Mouse (Mus musculus) layer of hippocampus, postnatal 14 days (tissue): ENCODE data around the gene Rnf214. TPM values are rescaled to one million over a fixed set of nuclear protein-coding genes. Genes with fewer than 3 reads are reported as not detected.
A peak's percentile ranks its signal among the peaks of the same experiment; 100 is the strongest.

Experiments used
- DNase-seq, 2 experiments: peaks; one replicate each; pipeline ENCODE4 v3.0.0; 2021 to 2022; ENCODE audit warnings: low spot score in 2 of 2, mixed read lengths in 1 of 2
- total RNA-seq, 2 experiments: library from RNA; stranded (reverse); gene quantifications; 2 replicates each; pipeline ENCODE4 v1.2.3; 2021

The Rnf214 gene
- total RNA-seq, 2 experiments from 2014 or later, result 67.0 to 67.2 TPM

DNA sequence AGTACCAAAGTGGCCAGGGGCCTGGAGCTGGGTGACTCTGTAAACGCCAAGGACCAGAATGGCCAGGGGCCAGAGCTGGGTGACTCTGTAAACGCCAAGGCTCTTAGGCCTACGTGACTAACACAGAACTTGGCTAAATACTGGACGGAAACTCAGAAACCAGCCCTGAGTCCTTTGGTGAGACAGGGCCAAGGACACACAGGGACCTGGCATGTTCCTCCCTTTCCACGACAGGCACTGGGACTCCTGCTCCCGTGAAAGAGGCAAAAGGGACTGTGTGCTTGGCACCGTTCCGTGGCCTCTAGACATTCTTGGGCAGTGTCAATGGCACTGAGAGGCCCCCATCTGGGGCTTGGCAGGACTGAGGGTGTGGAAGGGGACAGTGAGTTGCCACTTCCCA is 31.4 kb upstream of the Rnf214 start:
- no peak for DNase-seq

DNA sequence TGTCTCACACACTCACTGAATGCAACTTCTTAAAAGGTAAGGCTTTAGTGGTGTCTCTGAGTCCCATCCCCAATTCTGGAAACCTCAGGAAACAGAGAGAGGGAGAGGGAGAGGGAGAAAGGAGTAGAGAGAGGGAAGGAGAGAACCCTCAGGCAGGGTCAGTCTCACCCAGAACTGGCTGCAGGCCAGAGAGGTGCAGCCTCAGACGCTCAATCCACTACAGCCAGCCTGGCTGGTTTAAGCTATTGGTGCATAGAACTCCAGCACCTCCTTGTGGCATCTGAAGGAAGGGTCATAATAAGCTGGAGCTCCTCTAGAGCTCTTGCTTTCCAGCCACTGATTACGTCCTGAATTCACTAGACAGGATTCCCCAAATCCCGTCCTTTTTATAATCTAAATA is 30.2 kb upstream of the Rnf214 start:
- peak; percentile 51 to 60 for DNase-seq

- no peak for DNase-seq
Observed at GRCm38 (mm10) chr9:45935628-45936210, 29.0 kb upstream of the Rnf214 start, which contains the start of gene Tagln. Gene Tagln, minus strand, starts transcription at chr9:45936058.

DNA sequence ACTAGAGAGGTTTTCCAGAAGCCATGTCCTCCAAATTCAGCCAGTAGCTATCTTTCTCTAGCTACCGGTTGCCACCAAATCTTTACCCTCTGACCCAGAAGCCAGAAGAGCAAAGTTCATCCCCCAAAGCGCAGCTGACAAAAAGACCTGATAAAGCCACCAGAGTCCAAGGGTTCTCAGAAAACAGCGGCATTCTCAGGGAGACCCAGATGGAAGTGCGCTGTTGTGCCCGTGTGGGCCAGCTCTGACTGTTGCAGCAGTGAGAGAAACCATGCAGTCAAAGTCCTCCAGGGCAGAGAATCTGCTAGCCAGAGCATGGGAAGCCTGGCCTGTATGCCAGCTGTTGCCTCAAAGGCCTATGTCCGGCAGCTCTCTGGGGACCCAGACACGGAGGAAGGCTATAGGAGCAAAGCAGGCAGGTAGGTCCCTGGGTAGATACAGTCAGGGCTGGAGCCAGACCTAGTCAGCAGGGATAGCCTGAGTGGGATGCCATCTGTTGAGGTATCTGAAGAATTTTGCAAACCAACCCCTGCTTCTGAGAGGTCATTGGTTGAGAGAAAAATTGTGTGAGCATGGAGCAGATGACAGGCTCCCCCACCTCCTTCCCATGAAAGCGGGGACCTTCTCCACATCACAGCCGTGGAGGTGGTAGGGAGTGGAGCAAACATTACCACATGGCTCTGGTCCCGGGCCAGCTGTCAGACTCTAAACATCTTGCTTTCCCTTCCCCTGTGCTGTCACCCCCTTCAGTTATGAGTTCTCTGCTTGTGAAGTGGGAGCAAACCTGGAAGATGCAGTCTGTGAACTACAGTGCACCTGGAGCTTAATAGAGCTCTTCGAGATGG is 26.1 kb upstream of the Rnf214 start:
- DNase-seq, result peak in 1 of 2 experiments; percentile 37

GRCm38 (mm10) chr9:45931958-45932357 is 25.2 kb upstream of the Rnf214 start:
- DNase-seq, result no peak

- no peak for DNase-seq
Observed at GRCm38 (mm10) chr9:45929285-45929684, 22.6 kb upstream of the Rnf214 start.

- DNase-seq, result no peak
Observed at GRCm38 (mm10) chr9:45919895-45920294, 13.2 kb upstream of the Rnf214 start.

DNA sequence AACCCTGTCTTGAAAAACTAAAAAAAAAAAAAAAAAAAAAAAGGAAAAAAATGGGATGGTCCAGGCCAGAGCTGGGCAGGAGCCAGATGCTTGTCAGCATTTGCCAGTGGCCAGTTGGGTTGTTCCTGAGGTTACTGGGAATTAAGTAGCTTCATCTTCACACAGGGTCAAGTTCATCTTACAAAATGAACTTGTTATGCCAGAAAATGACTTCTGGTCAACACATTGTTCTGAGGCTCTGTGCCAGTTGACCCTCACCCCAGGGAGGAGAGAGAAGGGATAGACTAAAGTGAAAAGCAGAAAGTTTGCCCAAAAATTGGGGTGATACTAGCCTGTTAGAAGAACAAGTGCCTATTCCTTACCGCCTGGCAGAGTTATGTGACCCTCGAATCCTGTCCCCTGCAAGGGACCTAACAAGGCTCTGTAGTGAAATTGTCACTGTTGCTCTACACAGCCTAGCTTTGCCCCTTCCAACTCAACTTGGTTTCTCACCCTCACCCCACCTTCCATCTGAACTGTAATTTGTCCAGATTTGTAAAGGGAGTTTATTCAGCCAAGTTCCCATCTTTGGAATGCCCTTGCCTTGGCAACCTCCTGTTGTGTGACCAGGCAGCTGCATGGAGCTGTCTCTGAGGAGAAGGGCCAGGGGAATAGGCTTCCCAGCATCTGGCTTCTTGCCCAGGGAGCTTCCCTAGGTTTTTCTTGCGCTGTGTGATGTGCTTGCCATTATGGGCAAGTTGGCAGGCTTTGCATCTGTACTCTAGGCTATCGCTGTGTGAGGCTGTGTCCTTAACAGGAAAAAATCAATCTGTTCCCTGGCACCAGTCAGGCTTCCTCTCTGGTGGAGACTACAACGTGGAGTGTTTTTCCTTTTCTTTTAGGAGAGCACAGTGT is 10.6 kb upstream of the Rnf214 start:
- DNase-seq, result peak; percentile 54 to 85

DNA sequence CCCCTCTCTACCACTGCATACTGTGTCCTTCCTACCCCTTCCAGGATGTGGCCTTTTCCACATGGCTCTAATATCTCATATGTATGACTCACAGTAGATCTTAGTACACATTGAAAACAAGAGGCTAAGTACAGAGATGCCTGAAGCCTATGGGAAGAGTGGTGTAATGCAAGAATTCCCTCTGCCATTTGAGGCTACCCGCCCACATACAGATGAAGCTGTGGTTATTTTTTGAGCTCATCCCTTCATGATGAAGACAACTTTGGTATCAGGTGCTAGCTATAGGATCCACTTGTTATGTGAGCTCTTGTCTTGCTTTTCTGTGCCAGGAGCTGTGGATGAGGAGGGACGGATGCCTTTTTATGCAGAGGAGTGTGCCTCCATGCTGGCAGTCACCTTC is 8.9 kb upstream of the Rnf214 start:
- no peak for DNase-seq

- no peak for DNase-seq
Observed at GRCm38 (mm10) chr9:45911673-45912072, 5.0 kb upstream of the Rnf214 start.

DNA sequence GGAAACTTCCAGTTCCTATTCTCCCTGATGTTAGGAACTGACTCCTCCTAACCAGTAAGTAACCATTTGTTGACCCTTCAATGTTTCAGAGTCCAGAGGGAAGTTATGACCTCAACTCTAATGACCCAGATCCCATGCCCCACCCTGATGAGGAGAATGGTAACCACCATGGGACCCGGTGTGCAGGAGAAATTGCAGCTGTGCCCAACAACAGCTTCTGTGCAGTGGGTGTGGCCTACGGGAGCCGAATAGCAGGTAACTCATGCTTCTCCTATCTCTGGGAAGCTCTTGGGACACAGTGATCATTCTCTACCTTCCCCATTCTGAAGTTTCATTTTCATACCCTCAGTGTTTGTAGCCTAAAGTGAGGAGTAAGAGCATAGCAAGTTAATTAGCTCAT is 4.3 kb upstream of the Rnf214 start:
- no peak for DNase-seq

DNA sequence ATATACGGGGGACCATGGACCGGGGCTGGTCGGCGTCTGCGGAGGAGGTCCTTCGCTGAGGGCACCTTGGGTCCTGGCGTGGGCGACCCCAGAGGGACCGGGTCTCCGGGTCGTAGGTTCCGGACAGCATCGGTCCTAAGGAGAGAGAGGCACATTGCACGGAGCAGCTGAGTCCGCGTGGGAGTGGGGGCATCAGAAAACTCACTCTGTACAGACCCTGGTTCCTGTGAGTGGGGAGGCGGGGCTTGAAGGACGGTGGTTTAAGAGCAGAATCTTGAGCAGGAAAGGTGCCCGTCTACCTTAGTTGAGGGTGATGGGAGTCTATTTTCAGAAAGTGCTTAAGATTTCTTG is 342 bp upstream of the Rnf214 start:
- no peak for DNase-seq

DNA sequence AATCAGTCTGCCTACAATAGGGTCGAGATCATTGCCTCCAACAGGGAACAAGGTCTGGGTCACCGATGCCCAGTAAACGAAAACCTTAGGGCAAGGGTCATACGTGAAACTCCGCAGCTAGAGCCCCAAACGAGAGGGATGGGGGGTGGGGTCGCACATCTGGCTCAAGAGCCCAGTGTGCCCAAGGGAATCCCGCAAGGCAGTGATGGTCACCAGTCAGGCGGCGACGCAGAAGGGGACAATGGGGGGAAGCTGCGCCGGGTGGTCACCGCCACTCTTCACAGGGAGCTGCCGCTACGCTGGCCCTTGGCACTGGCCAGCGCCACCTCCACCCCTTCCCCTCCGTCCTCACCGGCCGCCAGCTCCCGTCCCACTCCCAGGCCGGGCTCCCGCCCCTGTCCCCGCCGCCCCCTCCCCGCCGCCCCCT is 887 bp downstream of the Rnf214 start:
- peak; percentile 16 to 19 for DNase-seq

DNA sequence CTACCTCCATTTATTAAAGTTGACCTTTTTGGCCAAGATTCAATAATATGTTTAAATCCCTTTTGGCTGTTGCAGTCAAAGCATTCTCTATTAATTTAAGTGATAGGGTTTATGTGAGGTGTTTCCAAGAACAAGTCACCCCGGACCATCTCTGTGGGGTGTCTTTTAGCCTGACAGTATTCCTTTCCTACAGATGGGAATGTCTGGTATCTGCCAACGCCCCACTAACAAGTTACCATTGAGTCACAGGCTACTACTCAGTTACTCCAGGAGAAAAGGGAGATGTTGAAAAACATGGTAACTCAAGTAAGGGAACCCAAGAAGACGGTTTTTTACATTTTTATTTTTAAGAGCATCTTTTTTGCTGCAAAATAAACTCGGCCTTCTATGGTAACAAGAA is 1.5 kb downstream of the Rnf214 start:
- no peak for DNase-seq

DNA sequence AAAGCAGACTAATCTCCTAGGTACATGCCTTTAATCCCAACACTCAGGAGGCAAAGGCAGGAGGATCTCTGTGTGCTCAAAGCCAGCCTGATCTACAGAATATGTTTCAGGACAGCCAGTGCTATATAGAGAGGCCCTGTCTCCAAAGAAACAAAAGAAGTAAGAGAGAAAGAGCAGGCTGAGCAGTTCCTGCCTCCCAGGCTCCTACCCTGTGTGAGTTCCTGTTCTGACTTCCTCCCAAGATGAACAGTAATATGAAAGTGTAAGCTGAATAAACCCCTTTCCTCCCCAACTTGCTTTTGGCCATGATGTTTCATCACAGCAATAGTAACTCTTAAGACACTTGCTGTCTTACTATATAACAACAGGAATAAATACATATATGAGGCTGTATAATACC is 13.0 kb downstream of the Rnf214 start:
- no peak for DNase-seq

DNA sequence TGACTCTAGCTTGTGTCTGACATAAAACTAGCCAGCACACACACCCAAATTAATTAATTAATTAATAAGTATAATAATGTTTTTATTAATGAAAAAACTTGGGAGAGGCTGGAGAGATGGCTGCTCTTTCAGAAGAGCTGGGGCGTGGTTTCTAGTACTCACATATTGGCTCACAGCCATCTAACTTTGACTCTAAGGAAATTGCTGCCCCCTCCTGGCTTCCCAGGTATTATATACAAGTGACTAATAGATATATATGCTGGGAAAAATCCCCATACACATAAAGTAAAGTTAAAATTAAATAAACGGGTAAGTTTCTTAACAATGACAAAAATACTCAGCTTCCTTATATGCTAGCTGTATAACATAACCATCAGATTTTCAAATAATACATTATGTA is 28.8 kb downstream of the Rnf214 start:
- DNase-seq, result no peak

DNA sequence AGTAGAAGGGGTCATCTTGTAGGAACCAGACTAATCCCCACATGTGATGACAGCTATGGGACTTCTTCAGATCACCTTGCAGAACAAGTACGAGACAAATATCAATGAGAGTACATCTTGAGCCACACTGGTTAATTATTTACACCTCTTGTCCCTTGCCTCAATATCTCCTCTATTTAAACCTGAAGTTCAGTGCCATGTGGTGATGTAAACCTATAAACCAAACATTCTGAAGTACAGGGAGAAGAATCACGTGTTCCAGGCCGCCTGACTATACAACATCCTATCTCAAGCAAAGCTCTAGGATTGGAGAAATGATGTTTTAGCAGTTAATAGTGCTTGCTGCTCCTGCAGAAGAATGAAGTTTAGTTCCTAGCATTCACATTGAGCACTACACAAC is 36.4 kb downstream of the Rnf214 start:
- no peak for DNase-seq

- no peak for DNase-seq
Observed at GRCm38 (mm10) chr9:45869181-45869580, 37.5 kb downstream of the Rnf214 start.

DNA sequence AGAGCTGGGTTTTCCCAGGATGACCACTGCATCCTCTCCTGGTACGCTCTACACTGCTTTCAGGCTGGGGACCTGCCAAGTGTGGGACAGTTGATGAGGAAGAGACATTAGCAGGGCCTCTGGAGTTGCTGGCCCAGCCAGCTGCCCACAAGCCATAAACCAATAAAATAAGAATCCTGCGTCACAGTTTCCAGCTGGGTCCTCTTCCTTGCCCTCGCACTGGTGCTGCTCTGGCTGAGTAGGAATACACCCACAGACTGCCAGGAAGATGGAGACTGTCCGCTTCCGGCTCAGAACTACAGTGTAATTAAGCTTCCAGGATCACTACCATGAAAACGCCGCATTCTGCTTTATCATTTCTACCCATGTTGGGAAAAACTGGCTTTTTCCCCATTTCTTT is 44.9 kb downstream of the Rnf214 start:
- no peak for DNase-seq

DNA sequence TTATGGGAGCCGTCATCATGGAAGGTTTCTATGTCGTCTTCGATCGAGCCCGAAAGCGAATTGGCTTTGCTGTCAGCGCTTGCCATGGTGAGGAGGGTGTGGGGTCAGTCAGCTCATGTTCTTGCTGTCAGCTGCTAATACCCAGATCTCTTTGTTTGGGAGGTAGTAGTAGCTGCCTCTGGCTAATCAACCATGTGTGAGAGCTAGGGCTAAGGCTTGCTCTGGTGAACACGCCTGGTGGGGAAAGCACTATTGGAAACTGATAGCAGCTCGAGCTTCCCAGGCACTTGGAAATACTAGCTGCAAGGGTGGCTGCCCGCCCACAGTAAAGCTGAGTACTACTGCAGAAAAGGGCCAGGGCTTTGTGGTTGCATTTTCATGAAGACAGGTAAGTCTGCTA is 47.3 kb downstream of the Rnf214 start:
- DNase-seq, result no peak

DNA sequence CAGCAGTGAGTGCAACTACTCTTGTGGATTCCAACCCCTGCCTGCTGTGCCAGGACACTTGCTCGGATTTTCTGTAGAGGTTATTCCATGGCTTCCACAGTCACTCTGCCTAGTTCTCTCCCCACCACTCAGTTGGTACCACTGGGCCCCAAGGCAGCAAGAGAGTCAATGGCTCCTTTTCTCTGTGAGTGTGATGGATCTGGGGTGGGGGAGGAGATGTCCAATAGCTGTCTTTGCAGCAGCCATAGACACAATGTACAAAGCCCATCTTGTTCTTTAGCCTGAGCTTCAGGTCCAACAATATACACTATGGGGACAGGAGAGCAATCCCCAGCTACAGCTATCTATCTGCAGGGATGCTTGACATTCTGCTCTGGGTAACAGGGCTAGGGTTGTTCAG is 52.6 kb downstream of the Rnf214 start:
- DNase-seq, result no peak

- no peak for DNase-seq
Observed at GRCm38 (mm10) chr9:45853695-45854094, 53.0 kb downstream of the Rnf214 start.
